Mouse (Mus musculus): ENCODE measurements around the gene Egfl8.

GRCm38 (mm10) chr17:34567311-34567710 is 48.5 kb downstream of the Egfl8 start:
- TF ChIP-seq CTCF (IDR thresholded peaks at IDR 0.05; ENCODE audit: low read depth, low read length) (no peak), POLR2A (IDR thresholded peaks at IDR 0.05; ENCODE audit: extremely low read depth, insufficient read depth, low read length) (no peak)

Data from liver, adult 2 months (tissue).